Mouse (Mus musculus): ENCODE measurements at regions not wholly inside any gene's neighbourhood (a gene's known extent, or its start where the extent isn't known, plus 50 kb on each side); places are given as distances from the start of the nearest gene placed in this dataset.

GRCm38 (mm10) chr8:26680891-26681381, 296.2 kb upstream of the Zfp703 start:
- DNase-seq (ENCODE audit: low read depth, low spot score), result no peak

- no peak for DNase-seq (ENCODE audit: low read depth, low spot score)
Observed at GRCm38 (mm10) chr8:26687146-26687545, 290.0 kb upstream of the Zfp703 start.

GRCm38 (mm10) chr8:26688035-26688434, 289.1 kb upstream of the Zfp703 start:
- DNase-seq (ENCODE audit: low read depth, low spot score), result no peak

- no peak for DNase-seq (ENCODE audit: low read depth, low spot score)
Observed at GRCm38 (mm10) chr8:26688745-26689478, 288.2 kb upstream of the Zfp703 start.

GRCm38 (mm10) chr8:26689479-26690177, 287.5 kb upstream of the Zfp703 start:
- DNase-seq (ENCODE audit: low read depth, low spot score), result no peak

- DNase-seq (ENCODE audit: low read depth, low spot score), result no peak
Observed at GRCm38 (mm10) chr8:26690178-26690735, 286.9 kb upstream of the Zfp703 start.

GRCm38 (mm10) chr8:26697579-26698084, 279.5 kb upstream of the Zfp703 start:
- DNase-seq (ENCODE audit: low read depth, low spot score), result no peak

GRCm38 (mm10) chr8:26698580-26698979, 278.5 kb upstream of the Zfp703 start:
- peak; percentile 49 for DNase-seq (ENCODE audit: low read depth, low spot score)

- no peak for DNase-seq (ENCODE audit: low read depth, low spot score)
Observed at GRCm38 (mm10) chr8:26706048-26706767, 270.9 kb upstream of the Zfp703 start.

GRCm38 (mm10) chr8:26706768-26707156, 270.4 kb upstream of the Zfp703 start:
- DNase-seq (ENCODE audit: low read depth, low spot score), result no peak

GRCm38 (mm10) chr8:26713836-26714235, 263.3 kb upstream of the Zfp703 start:
- DNase-seq (ENCODE audit: low read depth, low spot score), result peak; percentile 90

- DNase-seq (ENCODE audit: low read depth, low spot score), result no peak
Observed at GRCm38 (mm10) chr8:26714714-26715113, 262.4 kb upstream of the Zfp703 start.

GRCm38 (mm10) chr8:26718409-26719355, 258.4 kb upstream of the Zfp703 start:
- DNase-seq (ENCODE audit: low read depth, low spot score), result no peak

GRCm38 (mm10) chr8:26722766-26723165, 254.4 kb upstream of the Zfp703 start:
- DNase-seq (ENCODE audit: low read depth, low spot score), result no peak

- no peak for DNase-seq (ENCODE audit: low read depth, low spot score)
Observed at GRCm38 (mm10) chr8:26724628-26725027, 252.5 kb upstream of the Zfp703 start.

GRCm38 (mm10) chr8:26725521-26725920, 251.6 kb upstream of the Zfp703 start:
- no peak for DNase-seq (ENCODE audit: low read depth, low spot score)

- DNase-seq (ENCODE audit: low read depth, low spot score), result no peak
Observed at GRCm38 (mm10) chr8:26729351-26729750, 247.8 kb upstream of the Zfp703 start.

- DNase-seq (ENCODE audit: low read depth, low spot score), result no peak
Observed at GRCm38 (mm10) chr8:26731111-26731510, 246.0 kb upstream of the Zfp703 start.

GRCm38 (mm10) chr8:26744424-26744823, 232.7 kb upstream of the Zfp703 start:
- DNase-seq (ENCODE audit: low read depth, low spot score), result no peak

GRCm38 (mm10) chr8:26746811-26747210, 230.3 kb upstream of the Zfp703 start:
- no peak for DNase-seq (ENCODE audit: low read depth, low spot score)

Data from skeletal muscle tissue, adult 2 months (tissue).